Mouse (Mus musculus): ENCODE results near the gene Clec11a. TPM values are rescaled to one million over a fixed set of nuclear protein-coding genes. Genes with fewer than 3 reads are reported as not detected.
A peak's percentile ranks its signal among the peaks of the same experiment; 100 is the strongest.

Clec11a gene
- polyA plus RNA-seq, 2 experiments, result 0.33 to 0.38 TPM

DNA sequence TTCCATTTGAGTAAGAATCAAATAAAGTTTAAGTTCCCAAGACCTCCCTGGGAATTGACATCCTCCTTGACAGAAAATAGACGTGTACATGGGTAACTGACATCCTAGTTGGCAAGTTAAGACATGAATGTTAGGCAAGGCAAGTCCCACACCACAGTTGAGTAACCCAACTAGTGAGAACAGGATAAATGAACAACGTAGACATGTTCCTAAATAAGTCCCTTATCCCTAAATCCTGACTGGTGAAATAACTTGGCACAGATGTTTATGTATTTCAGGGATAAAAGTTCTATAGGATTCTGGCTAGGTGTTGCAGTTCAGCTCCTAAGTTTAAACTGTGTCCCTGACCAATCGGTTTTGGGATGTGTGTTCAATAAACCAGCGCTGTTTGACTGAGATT, 15.7 kb downstream of the Clec11a start:
- no peaks in the 10 kb centered on the region for H3K9me3 ChIP-seq (ENCODE audit: control insufficient read depth, low read length)
- no peak for ATAC-seq (ENCODE audit: insufficient read depth)
- H3K4me3 ChIP-seq (ENCODE audit: insufficient read depth in 1 of 2, low read depth in 2 of 2, low read length in 2 of 2), result no peak overlapping the region
- 53% methylated on average over 4 of the region's 4 CpGs for WGBS (ENCODE audit: insufficient replicate concordance)
- TF ChIP-seq CTCF (IDR thresholded peaks at IDR 0.05; ENCODE audit: low read depth), result no peak
- TF ChIP-seq EP300 (IDR thresholded peaks at IDR 0.05; ENCODE audit: low read depth), result no peak
- no peaks in the 10 kb centered on the region for H3K36me3 ChIP-seq (replicated peaks; ENCODE audit: control insufficient read depth, insufficient read depth, low read depth)
- no peaks in the 10 kb centered on the region; the same call in 1 of the 2 replicates for H3K27me3 ChIP-seq (ENCODE audit: control insufficient read depth, insufficient read depth, low read length)
- H3K4me1 ChIP-seq (replicated peaks; ENCODE audit: control insufficient read depth in 2 of 2, insufficient read depth in 2 of 2, low read length in 1 of 2), result no peaks in the 10 kb centered on the region
- no peak overlapping the region for H3K4me2 ChIP-seq (ENCODE audit: low read depth)
- H3K9ac ChIP-seq (replicated peaks), result no peak overlapping the region
- DNase-seq (ENCODE audit: low read depth in 3 of 3, low spot score in 3 of 3), result no peak
- no peak overlapping the region for H3K27ac ChIP-seq

DNA sequence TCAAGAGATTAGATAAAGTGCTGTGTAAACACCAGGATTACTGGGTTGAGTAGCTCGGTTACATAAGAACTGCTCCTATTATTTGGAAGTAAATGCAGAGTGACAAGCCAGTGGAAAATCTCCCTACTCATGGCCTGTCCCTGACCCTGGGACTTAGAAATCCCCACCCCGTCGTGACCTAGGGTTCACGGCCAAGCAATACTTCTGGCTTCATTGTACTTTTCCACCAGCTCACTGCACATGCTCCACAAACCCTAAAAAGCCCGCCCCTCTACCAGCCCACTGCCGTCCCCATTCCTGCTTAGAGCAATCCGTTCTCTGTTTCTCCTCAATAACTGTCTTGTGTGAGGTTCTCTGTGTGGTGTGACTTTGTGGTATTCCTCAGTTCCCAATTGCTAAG, 18.9 kb downstream of the Clec11a start:
- no peak for DNase-seq (ENCODE audit: low read depth in 3 of 3, low spot score in 3 of 3)
- Histone ChIP-seq H3K4me1 (replicated peaks; ENCODE audit: control insufficient read depth in 2 of 2, insufficient read depth in 2 of 2, low read length in 1 of 2) (no peaks in the 10 kb centered on the region), H3K4me2 (ENCODE audit: low read depth) (no peak overlapping the region), H3K4me3 (ENCODE audit: insufficient read depth in 1 of 2, low read depth in 2 of 2, low read length in 2 of 2) (no peak overlapping the region), H3K36me3 (replicated peaks; ENCODE audit: control insufficient read depth, insufficient read depth, low read depth) (no peaks in the 10 kb centered on the region), H3K9me3 (ENCODE audit: control insufficient read depth, low read length) (no peaks in the 10 kb centered on the region), H3K27me3 (ENCODE audit: control insufficient read depth, insufficient read depth, low read length) (no peaks in the 10 kb centered on the region; the same call in 1 of the 2 replicates), H3K27ac (no peak overlapping the region), H3K9ac (replicated peaks) (no peak overlapping the region)
- ATAC-seq (ENCODE audit: insufficient read depth), result no peak
- TF ChIP-seq CTCF (IDR thresholded peaks at IDR 0.05; ENCODE audit: low read depth) (no peak), EP300 (IDR thresholded peaks at IDR 0.05; ENCODE audit: low read depth) (no peak)
- 51% methylated on average over 7 of the region's 7 CpGs for WGBS (ENCODE audit: insufficient replicate concordance)

DNA sequence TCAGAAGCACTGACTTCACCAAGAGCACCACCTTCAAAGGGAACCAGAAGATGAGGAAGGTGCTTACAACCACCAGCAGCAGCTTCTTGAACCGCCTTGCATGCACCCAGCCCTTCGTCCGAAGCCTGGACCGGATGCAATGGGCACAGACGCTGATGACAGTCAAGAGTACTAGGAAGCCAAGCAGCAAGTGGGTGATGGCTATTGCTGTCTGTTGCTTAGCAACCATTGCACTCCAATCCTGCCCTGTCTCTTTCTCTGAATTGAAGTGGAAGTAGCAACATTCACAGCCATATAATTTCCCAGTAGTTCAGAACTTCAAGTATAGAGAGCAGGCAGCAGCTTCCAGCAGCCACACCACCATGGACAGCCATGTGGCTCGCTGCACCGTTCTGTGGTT, 25.1 kb downstream of the Clec11a start:
- Histone ChIP-seq H3K27ac (no peak overlapping the region), H3K9ac (replicated peaks) (no peak overlapping the region), H3K4me1 (replicated peaks; ENCODE audit: control insufficient read depth in 2 of 2, insufficient read depth in 2 of 2, low read length in 1 of 2) (no peaks in the 10 kb centered on the region), H3K27me3 (ENCODE audit: control insufficient read depth, insufficient read depth, low read length) (no peaks in the 10 kb centered on the region), H3K36me3 (replicated peaks; ENCODE audit: control insufficient read depth, insufficient read depth, low read depth) (no peaks in the 10 kb centered on the region), H3K9me3 (ENCODE audit: control insufficient read depth, low read length) (no peaks in the 10 kb centered on the region), H3K4me3 (ENCODE audit: insufficient read depth in 1 of 2, low read depth in 2 of 2, low read length in 2 of 2) (no peak overlapping the region), H3K4me2 (ENCODE audit: low read depth) (no peak overlapping the region)
- 60% methylated on average over 7 of the region's 7 CpGs for WGBS (ENCODE audit: insufficient replicate concordance)
- TF ChIP-seq CTCF (IDR thresholded peaks at IDR 0.05; ENCODE audit: low read depth) (no peak), EP300 (IDR thresholded peaks at IDR 0.05; ENCODE audit: low read depth) (no peak)
- ATAC-seq (ENCODE audit: insufficient read depth) (no peak), DNase-seq (ENCODE audit: low read depth in 3 of 3, low spot score in 3 of 3) (no peak)

- TF ChIP-seq EP300 (IDR thresholded peaks at IDR 0.05; ENCODE audit: low read depth) (no peak), CTCF (IDR thresholded peaks at IDR 0.05; ENCODE audit: low read depth) (no peak)
- ATAC-seq (ENCODE audit: insufficient read depth) (no peak), DNase-seq (ENCODE audit: low read depth in 3 of 3, low spot score in 3 of 3) (no peak)
- H3K4me2 ChIP-seq (ENCODE audit: low read depth), result no peak overlapping the region
- H3K36me3 ChIP-seq (replicated peaks; ENCODE audit: control insufficient read depth, insufficient read depth, low read depth), result no peaks in the 10 kb centered on the region
- 14% methylated on average over 1 of the region's 1 CpGs for WGBS (ENCODE audit: insufficient replicate concordance)
- H3K4me3 ChIP-seq (ENCODE audit: insufficient read depth in 1 of 2, low read depth in 2 of 2, low read length in 2 of 2), result no peak overlapping the region
- no peak overlapping the region for H3K27ac ChIP-seq
- H3K9ac ChIP-seq (replicated peaks), result no peak overlapping the region
- no peaks in the 10 kb centered on the region for H3K4me1 ChIP-seq (replicated peaks; ENCODE audit: control insufficient read depth in 2 of 2, insufficient read depth in 2 of 2, low read length in 1 of 2)
- no peaks in the 10 kb centered on the region for H3K27me3 ChIP-seq (ENCODE audit: control insufficient read depth, insufficient read depth, low read length)
- no peaks in the 10 kb centered on the region for H3K9me3 ChIP-seq (ENCODE audit: control insufficient read depth, low read length)
Observed at GRCm38 (mm10) chr7:44280959-44281358, 25.7 kb downstream of the Clec11a start.

DNA sequence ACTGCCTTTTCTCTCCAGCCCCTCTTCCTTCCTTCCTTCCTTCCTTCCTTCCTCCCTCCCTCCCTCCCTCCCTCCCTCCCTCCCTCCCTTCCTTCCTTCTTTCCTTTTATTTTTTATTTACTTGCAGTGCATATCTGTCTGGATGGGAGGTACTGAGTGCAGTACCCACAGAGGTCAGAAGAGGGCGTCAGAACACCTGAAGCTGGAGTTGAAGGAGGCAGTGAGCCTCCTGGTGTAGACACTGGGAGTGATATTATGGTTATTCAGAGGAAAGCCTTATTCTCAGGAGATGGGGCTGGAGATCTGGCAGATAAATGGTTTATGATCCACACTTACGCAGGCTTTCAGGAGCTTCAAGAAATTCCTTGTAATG, 29.5 kb downstream of the Clec11a start:
- Histone ChIP-seq H3K9ac (replicated peaks) (no peak overlapping the region), H3K27me3 (ENCODE audit: control insufficient read depth, insufficient read depth, low read length) (no peaks in the 10 kb centered on the region; the same call in 1 of the 2 replicates), H3K4me2 (ENCODE audit: low read depth) (no peak overlapping the region), H3K9me3 (ENCODE audit: control insufficient read depth, low read length) (no peaks in the 10 kb centered on the region), H3K36me3 (replicated peaks; ENCODE audit: control insufficient read depth, insufficient read depth, low read depth) (no peaks in the 10 kb centered on the region), H3K4me1 (replicated peaks; ENCODE audit: control insufficient read depth in 2 of 2, insufficient read depth in 2 of 2, low read length in 1 of 2) (no peaks in the 10 kb centered on the region), H3K4me3 (ENCODE audit: insufficient read depth in 1 of 2, low read depth in 2 of 2, low read length in 2 of 2) (no peak overlapping the region), H3K27ac (no peak overlapping the region)
- WGBS (ENCODE audit: insufficient replicate concordance), result 47% methylated on average over 2 of the region's 2 CpGs
- ATAC-seq (ENCODE audit: insufficient read depth) (no peak), DNase-seq (ENCODE audit: low read depth in 3 of 3, low spot score in 3 of 3) (no peak)
- TF ChIP-seq EP300 (IDR thresholded peaks at IDR 0.05; ENCODE audit: low read depth), result no peak
- peak; percentile 56 for TF ChIP-seq CTCF (IDR thresholded peaks at IDR 0.05; ENCODE audit: low read depth)

Measured in liver, embryonic 14.5 days (tissue).